Mouse (Mus musculus): ENCODE results near the gene Pds5b. TPM values are rescaled to one million over a fixed set of nuclear protein-coding genes. Genes with fewer than 3 reads are reported as not detected.

Pds5b gene
- polyA plus RNA-seq, 1 experiment: 11.3 TPM

- Histone ChIP-seq H3K4me3 (ENCODE audit: insufficient read depth, low read depth, low read length) (no peak overlapping the region), H3K4me1 (ENCODE audit: control insufficient read depth, insufficient read depth, insufficient read length, low read length) (no peaks in the 10 kb centered on the region), H3K27ac (replicated peaks; ENCODE audit: low read depth, low read length) (no peak overlapping the region)
Measured at GRCm38 (mm10) chr5:150740597-150740996, 67.1 kb downstream of the Pds5b start.

GRCm38 (mm10) chr5:150756623-150757022 lies 83.1 kb downstream of the Pds5b start:
- Histone ChIP-seq H3K4me1 (ENCODE audit: control insufficient read depth, insufficient read depth, insufficient read length, low read length) (no peaks in the 10 kb centered on the region), H3K27ac (replicated peaks; ENCODE audit: low read depth, low read length) (no peak overlapping the region), H3K4me3 (ENCODE audit: insufficient read depth, low read depth, low read length) (no peak overlapping the region)

GRCm38 (mm10) chr5:150772403-150772802 lies 98.9 kb downstream of the Pds5b start:
- Histone ChIP-seq H3K4me3 (ENCODE audit: insufficient read depth, low read depth, low read length) (no peak overlapping the region), H3K27ac (replicated peaks; ENCODE audit: low read depth, low read length) (no peak overlapping the region), H3K4me1 (ENCODE audit: control insufficient read depth, insufficient read depth, insufficient read length, low read length) (no peaks in the 10 kb centered on the region)

DNA sequence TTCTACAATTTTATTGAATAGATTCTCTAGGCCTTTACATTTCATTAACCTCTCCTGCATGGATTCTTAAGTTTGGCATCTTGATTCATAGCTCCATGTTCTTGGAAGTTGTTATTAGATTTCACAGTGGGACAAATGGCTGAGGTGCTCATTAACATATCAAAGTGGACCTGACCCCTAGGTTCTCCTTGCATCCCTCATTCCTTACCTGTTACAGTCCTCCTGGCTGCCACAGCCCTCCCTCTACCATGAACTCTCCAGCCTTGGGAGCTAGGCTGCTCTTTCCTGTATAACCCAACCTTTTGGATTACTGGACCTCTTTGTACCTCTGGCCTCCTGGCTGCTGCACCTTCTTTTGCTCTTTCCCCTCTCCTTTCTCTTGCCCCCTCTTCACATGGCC lies 99.5 kb downstream of the Pds5b start:
- no peak overlapping the region for H3K4me3 ChIP-seq (ENCODE audit: insufficient read depth, low read depth, low read length)
- H3K4me1 ChIP-seq (ENCODE audit: control insufficient read depth, insufficient read depth, insufficient read length, low read length): no peaks in the 10 kb centered on the region

DNA sequence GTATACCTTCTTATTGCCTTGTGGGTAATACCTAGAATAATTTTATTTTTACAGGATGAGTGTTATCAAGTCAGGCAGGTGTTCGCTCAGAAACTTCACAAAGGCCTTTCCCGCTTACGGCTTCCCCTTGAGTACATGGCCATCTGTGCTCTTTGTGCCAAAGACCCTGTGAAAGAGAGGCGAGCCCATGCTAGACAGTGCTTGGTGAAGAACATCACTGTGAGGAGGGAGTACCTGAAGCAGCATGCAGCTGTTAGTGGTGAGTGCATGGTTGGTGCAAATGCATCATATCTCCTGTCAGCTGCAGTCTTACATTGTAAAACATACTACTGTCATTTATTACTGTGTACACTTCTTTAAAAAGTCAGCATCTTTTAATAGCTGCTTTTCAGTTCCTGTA lies 114.7 kb downstream of the Pds5b start:
- no peak overlapping the region for H3K27ac ChIP-seq (replicated peaks; ENCODE audit: low read depth, low read length)
- no peak overlapping the region for H3K4me3 ChIP-seq (ENCODE audit: insufficient read depth, low read depth, low read length)
- H3K4me1 ChIP-seq (ENCODE audit: control insufficient read depth, insufficient read depth, insufficient read length, low read length): no peaks in the 10 kb centered on the region

More for the DNA sequence above, 99.5 kb downstream of the Pds5b start:
- no peak overlapping the region for H3K27ac ChIP-seq (replicated peaks; ENCODE audit: low read depth, low read length)

GRCm38 (mm10) chr5:150789039-150789438 lies 115.5 kb downstream of the Pds5b start:
- Histone ChIP-seq H3K4me3 (ENCODE audit: insufficient read depth, low read depth, low read length) (no peak overlapping the region), H3K27ac (replicated peaks; ENCODE audit: low read depth, low read length) (no peak overlapping the region), H3K4me1 (ENCODE audit: control insufficient read depth, insufficient read depth, insufficient read length, low read length) (no peaks in the 10 kb centered on the region)

DNA sequence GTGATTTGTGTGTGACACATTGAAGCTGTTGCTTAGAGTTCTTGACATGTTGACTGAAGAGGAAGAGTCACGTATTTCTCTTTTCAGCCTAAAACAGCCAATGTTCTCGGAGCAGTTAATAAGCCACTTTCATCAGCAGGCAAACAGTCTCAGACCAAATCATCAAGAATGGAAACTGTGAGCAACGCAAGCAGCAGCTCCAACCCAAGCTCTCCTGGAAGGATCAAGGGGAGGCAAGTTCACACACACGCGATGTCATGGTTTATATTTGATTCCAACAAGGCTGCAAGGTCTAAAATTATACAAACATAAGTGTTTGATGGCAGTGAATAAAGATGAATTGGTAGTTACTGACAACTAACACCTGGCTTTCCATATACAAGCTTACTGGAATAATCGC lies 120.6 kb downstream of the Pds5b start:
- no peaks in the 10 kb centered on the region for H3K4me1 ChIP-seq (ENCODE audit: control insufficient read depth, insufficient read depth, insufficient read length, low read length)
- H3K4me3 ChIP-seq (ENCODE audit: insufficient read depth, low read depth, low read length): no peak overlapping the region
- H3K27ac ChIP-seq (replicated peaks; ENCODE audit: low read depth, low read length): no peak overlapping the region

DNA sequence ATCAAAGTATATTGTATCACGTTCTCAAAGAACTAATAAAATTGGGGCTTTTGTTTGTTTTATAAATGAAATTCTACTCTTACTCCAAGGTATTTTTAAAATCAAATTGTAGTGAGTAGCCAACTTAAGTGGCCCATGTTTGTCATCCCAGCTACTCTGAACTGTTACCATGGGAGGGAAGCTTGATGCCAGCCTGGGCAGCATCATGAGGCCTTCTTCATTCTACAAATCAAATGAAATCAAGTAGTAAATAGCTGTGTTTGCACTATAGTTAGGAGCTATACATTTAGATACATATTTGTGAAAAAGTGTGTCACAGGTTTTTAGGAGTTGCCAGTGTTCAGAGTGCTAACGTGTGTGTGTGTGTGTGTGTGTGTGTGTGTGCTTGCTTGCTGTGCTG lies 126.5 kb downstream of the Pds5b start:
- no peak overlapping the region for H3K27ac ChIP-seq (replicated peaks; ENCODE audit: low read depth, low read length)
- H3K4me1 ChIP-seq (ENCODE audit: control insufficient read depth, insufficient read depth, insufficient read length, low read length): no peaks in the 10 kb centered on the region

DNA sequence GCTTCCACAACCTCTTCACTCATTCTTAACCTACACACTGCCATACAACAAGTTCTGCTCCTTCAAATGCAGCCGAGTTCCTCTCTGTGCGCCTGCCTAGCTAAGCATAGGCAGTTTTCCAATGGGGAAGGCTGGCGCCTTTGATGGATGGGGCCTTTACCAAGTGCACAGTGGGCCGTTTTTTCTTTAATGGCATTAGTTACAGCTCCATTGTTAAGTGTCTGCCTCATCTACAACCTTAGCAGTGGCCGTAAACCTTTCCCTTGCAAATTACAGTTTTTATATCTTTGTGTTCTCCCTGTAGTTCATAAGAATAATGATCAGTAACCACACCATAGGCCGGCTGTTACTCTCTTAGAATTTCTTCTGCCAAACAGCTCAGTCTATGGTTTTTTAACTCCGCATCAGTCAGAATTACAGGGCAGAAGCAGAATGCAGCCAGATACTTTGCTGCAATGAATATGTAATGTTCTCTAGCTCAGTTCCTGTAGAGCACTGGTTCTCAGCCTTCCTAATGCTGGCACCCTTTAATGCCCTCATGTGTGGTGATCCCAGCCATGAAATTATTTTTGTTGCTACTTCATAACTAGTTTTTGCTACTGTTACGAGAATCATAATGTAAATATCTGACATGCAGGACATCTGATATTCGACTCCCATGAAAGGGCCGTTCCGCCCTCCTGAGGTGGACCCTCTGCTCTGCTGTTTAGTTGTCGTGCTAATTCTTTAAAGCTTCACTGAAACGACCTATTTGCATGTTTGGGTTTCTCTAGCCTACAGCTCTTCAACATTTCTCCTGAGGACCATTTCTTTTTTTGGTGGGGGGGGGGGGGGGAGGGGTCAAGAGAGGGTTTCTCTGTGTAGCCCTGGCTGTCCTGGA lies 140.8 kb downstream of the Pds5b start:
- H3K27ac ChIP-seq (replicated peaks; ENCODE audit: low read depth, low read length): no peak overlapping the region
- H3K4me1 ChIP-seq (ENCODE audit: control insufficient read depth, insufficient read depth, insufficient read length, low read length): no peaks in the 10 kb centered on the region
- no peak overlapping the region for H3K4me3 ChIP-seq (ENCODE audit: insufficient read depth, low read depth, low read length)

More for the DNA sequence above, 126.5 kb downstream of the Pds5b start:
- H3K4me3 ChIP-seq (ENCODE audit: insufficient read depth, low read depth, low read length): no peak overlapping the region

DNA sequence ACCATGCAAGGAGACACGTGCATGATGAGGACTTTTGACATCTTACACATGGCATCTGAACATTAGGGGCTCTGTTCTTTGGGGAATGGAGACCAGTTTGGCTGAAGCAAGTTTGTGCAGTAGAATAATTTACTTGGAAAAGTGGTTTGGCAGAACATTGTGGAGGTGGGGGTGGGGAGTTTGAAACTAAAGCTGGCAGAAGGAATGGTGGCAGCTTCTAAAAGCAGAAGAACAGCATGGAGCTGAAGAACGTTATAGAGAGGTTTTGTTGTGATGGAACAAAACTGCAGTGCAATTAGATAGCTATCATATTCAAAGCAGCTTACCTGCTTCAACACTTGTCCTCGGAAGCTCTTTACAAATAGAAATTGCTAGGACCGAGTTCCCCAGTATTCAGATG lies 141.9 kb downstream of the Pds5b start:
- Histone ChIP-seq H3K4me1 (ENCODE audit: control insufficient read depth, insufficient read depth, insufficient read length, low read length) (no peaks in the 10 kb centered on the region), H3K4me3 (ENCODE audit: insufficient read depth, low read depth, low read length) (no peak overlapping the region), H3K27ac (replicated peaks; ENCODE audit: low read depth, low read length) (no peak overlapping the region)

DNA sequence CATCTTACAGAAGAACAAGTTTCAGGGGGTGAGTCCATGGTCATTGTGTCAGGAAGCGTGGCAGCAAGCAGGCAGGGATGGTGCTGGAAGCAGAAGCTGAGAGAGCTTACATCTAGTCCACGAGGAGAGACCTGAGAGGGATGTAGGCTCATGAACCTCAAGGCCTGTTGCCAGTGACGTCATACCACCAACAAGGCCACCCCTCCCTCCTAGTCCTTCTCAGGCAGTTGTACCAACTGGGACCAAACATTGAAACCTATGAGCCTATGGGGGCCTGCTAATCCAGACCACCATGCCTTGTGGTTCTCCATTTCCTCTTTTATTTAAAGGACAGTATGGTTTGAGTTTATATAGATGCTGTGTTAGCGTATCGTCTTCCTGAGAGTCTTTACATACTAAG lies 143.2 kb downstream of the Pds5b start:
- Histone ChIP-seq H3K27ac (replicated peaks; ENCODE audit: low read depth, low read length) (no peak overlapping the region), H3K4me1 (ENCODE audit: control insufficient read depth, insufficient read depth, insufficient read length, low read length) (no peaks in the 10 kb centered on the region), H3K4me3 (ENCODE audit: insufficient read depth, low read depth, low read length) (no peak overlapping the region)

- Histone ChIP-seq H3K27ac (replicated peaks; ENCODE audit: low read depth, low read length) (no peak overlapping the region), H3K4me1 (ENCODE audit: control insufficient read depth, insufficient read depth, insufficient read length, low read length) (no peaks in the 10 kb centered on the region), H3K4me3 (ENCODE audit: insufficient read depth, low read depth, low read length) (no peak overlapping the region)
Measured at GRCm38 (mm10) chr5:150818041-150818440, 144.5 kb downstream of the Pds5b start.

DNA sequence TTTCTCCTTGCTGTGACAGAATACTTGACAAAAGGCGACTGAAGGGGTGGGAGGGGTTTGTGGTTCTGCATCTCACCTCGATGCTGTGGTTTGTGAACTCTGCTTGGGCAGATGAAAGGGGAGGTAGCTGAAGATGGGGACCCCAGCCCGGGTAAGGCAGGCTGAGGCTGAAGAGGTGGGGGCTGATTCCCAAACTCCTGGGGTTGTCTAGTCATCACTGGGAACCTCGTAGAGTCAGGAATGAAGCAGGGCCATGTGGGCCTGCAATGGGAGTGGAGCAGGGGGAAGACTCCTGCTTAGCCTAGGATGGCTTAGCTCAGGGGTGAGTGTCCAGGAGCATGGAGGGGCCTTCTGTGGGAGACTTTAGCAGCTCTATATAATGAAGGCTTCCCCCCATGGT lies 145.3 kb downstream of the Pds5b start:
- no peak overlapping the region for H3K27ac ChIP-seq (replicated peaks; ENCODE audit: low read depth, low read length)
- H3K4me3 ChIP-seq (ENCODE audit: insufficient read depth, low read depth, low read length): no peak overlapping the region
- no peaks in the 10 kb centered on the region for H3K4me1 ChIP-seq (ENCODE audit: control insufficient read depth, insufficient read depth, insufficient read length, low read length)

DNA sequence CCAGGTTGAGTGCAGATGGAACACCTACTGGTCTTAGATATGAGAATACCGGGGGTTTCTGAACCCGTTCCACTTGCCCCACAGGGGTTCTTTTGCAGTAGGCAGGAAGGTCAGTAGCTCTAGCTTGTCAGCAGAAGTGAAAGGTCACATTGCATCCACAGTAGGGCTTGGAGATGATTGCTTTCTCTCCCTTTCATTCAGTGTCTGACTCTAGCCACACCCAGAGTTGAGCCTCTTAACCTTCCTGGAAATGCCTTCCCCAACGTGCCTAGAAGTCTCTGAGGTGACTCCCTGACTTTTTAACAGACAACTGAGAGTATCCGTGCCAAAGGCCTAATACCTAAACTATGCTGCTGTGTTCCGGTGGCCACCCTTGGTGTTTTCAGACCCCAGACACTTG lies 146.0 kb downstream of the Pds5b start:
- H3K27ac ChIP-seq (replicated peaks; ENCODE audit: low read depth, low read length): no peak overlapping the region
- no peaks in the 10 kb centered on the region for H3K4me1 ChIP-seq (ENCODE audit: control insufficient read depth, insufficient read depth, insufficient read length, low read length)
- H3K4me3 ChIP-seq (ENCODE audit: insufficient read depth, low read depth, low read length): no peak overlapping the region

GRCm38 (mm10) chr5:150821152-150821551 lies 147.6 kb downstream of the Pds5b start:
- no peaks in the 10 kb centered on the region for H3K4me1 ChIP-seq (ENCODE audit: control insufficient read depth, insufficient read depth, insufficient read length, low read length)
- H3K27ac ChIP-seq (replicated peaks; ENCODE audit: low read depth, low read length): no peak overlapping the region
- H3K4me3 ChIP-seq (ENCODE audit: insufficient read depth, low read depth, low read length): no peak overlapping the region

GRCm38 (mm10) chr5:150822781-150823180 lies 149.2 kb downstream of the Pds5b start:
- no peak overlapping the region for H3K4me3 ChIP-seq (ENCODE audit: insufficient read depth, low read depth, low read length)
- H3K4me1 ChIP-seq (ENCODE audit: control insufficient read depth, insufficient read depth, insufficient read length, low read length): no peaks in the 10 kb centered on the region
- H3K27ac ChIP-seq (replicated peaks; ENCODE audit: low read depth, low read length): no peak overlapping the region

All from brown adipose tissue, adult 24 weeks (tissue).